Mouse (Mus musculus) CH12.LX (cell line): ENCODE results near the gene Gm20388. TPM values are rescaled to one million over a fixed set of nuclear protein-coding genes. Genes with fewer than 3 reads are reported as not detected.
A peak's percentile ranks its signal among the peaks of the same experiment; 100 is the strongest.

Source experiments
- DNase-seq: peaks from one replicate; pipeline ENCODE4 v3.0.0-alpha.2; 2013; ENCODE audit errors: extremely low read depth
- H3K27ac ChIP-seq: 2 replicates; pipeline ENCODE4 v1.5.1; 2012; ENCODE audit warnings: low read depth, mild to moderate bottlenecking, control low read depth, moderate library complexity; ENCODE audit not compliant: insufficient read depth
- H3K27me3 ChIP-seq: replicated peaks from 2 replicates; pipeline ENCODE3; 2012; ENCODE audit warnings: inconsistent platforms
- H3K36me3 ChIP-seq, 2 experiments: replicated peaks in 1 of 2; 2 replicates each; pipeline versions ENCODE3 to v1.6.1; 2012; ENCODE audit warnings: inconsistent platforms in 1 of 2, low read length in 1 of 2, mild to moderate bottlenecking in 1 of 2, mixed read lengths in 1 of 2, moderate library complexity in 1 of 2; ENCODE audit not compliant: control insufficient read depth in 1 of 2, insufficient read depth in 1 of 2
- H3K4me1 ChIP-seq, 2 experiments: 2 replicates each; pipeline ENCODE4 v1.6.1; 2012; ENCODE audit warnings: inconsistent platforms in 1 of 2, moderate library complexity in 1 of 2; ENCODE audit not compliant: insufficient read depth in 2 of 2, control insufficient read depth in 1 of 2
- H3K4me2 ChIP-seq: 2 replicates; pipeline ENCODE4 v1.6.1; 2012; ENCODE audit warnings: low read depth, mild to moderate bottlenecking, control low read depth; ENCODE audit not compliant: poor library complexity, insufficient read depth, severe bottlenecking
- H3K4me3 ChIP-seq, 3 experiments: fragments of 150-350 bp in 1 of 3; sonication (generic) in 1 of 3; replicated peaks in 1 of 3; 2 replicates each; pipeline versions ENCODE3 to v1.5.1; 2011 to 2012; ENCODE audit warnings: low read depth in 2 of 3, low read length in 2 of 3, mild to moderate bottlenecking in 2 of 3, moderate library complexity in 2 of 3, control low read depth in 1 of 3, improper control_type of control experiment in 1 of 3, inconsistent platforms in 1 of 3, mixed read lengths in 1 of 3; ENCODE audit not compliant: poor library complexity in 1 of 3
- H3K79me2 ChIP-seq: replicated peaks from 2 replicates; pipeline ENCODE4 v1.6.1; 2012; ENCODE audit warnings: mild to moderate bottlenecking, moderate library complexity; ENCODE audit not compliant: control insufficient read depth, poor library complexity, insufficient read depth, severe bottlenecking; ENCODE audit errors: extremely low read depth
- H3K9ac ChIP-seq: 2 replicates; pipeline ENCODE4 v1.6.1; 2012; ENCODE audit warnings: low read depth, mild to moderate bottlenecking, control low read depth, moderate library complexity; ENCODE audit not compliant: insufficient read depth
- H3K9me3 ChIP-seq: replicated peaks from 2 replicates; pipeline ENCODE3; 2012; ENCODE audit warnings: low read length, inconsistent platforms, mixed read lengths
- BHLHE40 ChIP-seq: IDR thresholded peaks from 2 replicates; pipeline ENCODE4 v1.6.1; 2011; ENCODE audit warnings: mild to moderate bottlenecking, low read depth, low read length, improper control_type of control experiment
- CTCF ChIP-seq, 2 experiments: IDR thresholded peaks in 1 of 2; conservative IDR thresholded peaks in 1 of 2; 2 replicates each; pipeline ENCODE4 v1.5.1; 2011 to 2012; ENCODE audit warnings: low read depth in 2 of 2, low read length in 2 of 2, improper control_type of control experiment in 1 of 2, inconsistent platforms in 1 of 2, mild to moderate bottlenecking in 1 of 2, moderate library complexity in 1 of 2
- E2F4 ChIP-seq: IDR thresholded peaks from 2 replicates; pipeline ENCODE4 v1.6.1; 2011; ENCODE audit warnings: low read depth, low read length, improper control_type of control experiment; ENCODE audit not compliant: insufficient replicate concordance
- ELF1 ChIP-seq: IDR thresholded peaks from 2 replicates; pipeline ENCODE4 v1.6.1; 2014; ENCODE audit warnings: low read depth, mild to moderate bottlenecking, inconsistent platforms, low read length, improper control_type of control experiment
- ETS1 ChIP-seq: conservative IDR thresholded peaks from 2 replicates; pipeline ENCODE4 v1.6.1; 2012; ENCODE audit warnings: low read depth, mild to moderate bottlenecking, inconsistent platforms, low read length, improper control_type of control experiment, moderate library complexity
- GABPA ChIP-seq: IDR thresholded peaks from 2 replicates; pipeline ENCODE4 v1.6.1; 2012; ENCODE audit warnings: low read depth, low read length, improper control_type of control experiment, inconsistent platforms; ENCODE audit not compliant: insufficient replicate concordance
- KAT2A ChIP-seq: IDR thresholded peaks from 2 replicates; pipeline ENCODE4 v1.6.1; 2012; ENCODE audit warnings: low read length, improper control_type of control experiment, inconsistent platforms; ENCODE audit not compliant: insufficient replicate concordance
- MAX ChIP-seq: IDR thresholded peaks from 2 replicates; pipeline ENCODE4 v1.6.1; 2011; ENCODE audit warnings: low read length, improper control_type of control experiment
- MXI1 ChIP-seq: IDR thresholded peaks from 2 replicates; pipeline ENCODE4 v1.6.1; 2011; ENCODE audit warnings: mild to moderate bottlenecking, low read depth, low read length, improper control_type of control experiment
- NELFE ChIP-seq: IDR thresholded peaks from 2 replicates; pipeline ENCODE4 v1.6.1; 2011; ENCODE audit warnings: low read depth, low read length, improper control_type of control experiment
- NRF1 ChIP-seq: IDR thresholded peaks from 2 replicates; pipeline ENCODE4 v1.6.1; 2014; ENCODE audit warnings: low read depth, mild to moderate bottlenecking, inconsistent platforms, low read length, improper control_type of control experiment, moderate library complexity
- PAX5 ChIP-seq: IDR thresholded peaks from 2 replicates; pipeline ENCODE4 v1.6.1; 2012; ENCODE audit warnings: low read length, inconsistent platforms, mixed read lengths
- TBP ChIP-seq: conservative IDR thresholded peaks from 2 replicates; pipeline ENCODE4 v1.6.1; 2011; ENCODE audit warnings: low read depth, low read length, improper control_type of control experiment
- TCF12 ChIP-seq: IDR thresholded peaks from 2 replicates; pipeline ENCODE4 v1.6.1; 2014; ENCODE audit warnings: low read depth, mild to moderate bottlenecking, inconsistent platforms, low read length, improper control_type of control experiment
- UBTF ChIP-seq: IDR thresholded peaks from 2 replicates; pipeline ENCODE4 v1.6.1; 2012; ENCODE audit warnings: low read depth, mild to moderate bottlenecking, inconsistent platforms, low read length, improper control_type of control experiment, moderate library complexity
- USF1 ChIP-seq: IDR thresholded peaks from 2 replicates; pipeline ENCODE4 v1.6.1; 2014; ENCODE audit warnings: low read depth, mild to moderate bottlenecking, inconsistent platforms, low read length, improper control_type of control experiment
- USF2 ChIP-seq: conservative IDR thresholded peaks from 2 replicates; pipeline ENCODE4 v1.6.1; 2011; ENCODE audit warnings: low read depth, low read length, improper control_type of control experiment
- ZKSCAN1 ChIP-seq: IDR thresholded peaks from 2 replicates; pipeline ENCODE4 v1.6.1; 2012; ENCODE audit warnings: low read depth, inconsistent platforms, low read length, improper control_type of control experiment, borderline replicate concordance
- ZMIZ1 ChIP-seq: IDR thresholded peaks from 2 replicates; pipeline ENCODE4 v1.6.1; 2012; ENCODE audit warnings: low read depth, mild to moderate bottlenecking, inconsistent platforms, low read length, improper control_type of control experiment
- dilution Hi-C: fragments of 300-500 bp; cut with MboI; formaldehyde crosslinking; loops from 2 replicates; pipeline ENCODE4 v1.14.3; 2020; ENCODE audit warnings: low sequenced_read_pairs; ENCODE audit not compliant: extremely low pct_unique_long_range_greater_than_20kb, extremely low pct_ligation_motif_present
- in situ Hi-C: fragments of 300-500 bp; cut with MboI; formaldehyde crosslinking; loops from 3 replicates; pipeline ENCODE4 v1.14.3; 2019; ENCODE audit warnings: low sequenced_read_pairs, low pct_ligation_motif_present, low pct_unique_long_range_greater_than_20kb, mixed read lengths
- polyA plus RNA-seq: library from polyadenylated mRNA; unstranded; fragments of >175 nt; gene quantifications from 2 replicates; pipeline ENCODE4 v1.2.1, GENCODE M21; 2012; ENCODE audit warnings: low read depth; ENCODE audit not compliant: insufficient read length
- total RNA-seq, 2 experiments: library from RNA; depleted of rRNA; stranded (reverse); fragments of 300-350 nt in 1 of 2; fragments of >200 nt in 1 of 2; gene quantifications; 2 replicates each; pipeline ENCODE4 v1.2.3; 2012 to 2014

Gene Gm20388
- total and polyA plus RNA-seq, 3 experiments: 14.8 to 26.3 (median 22.2) TPM

DNA sequence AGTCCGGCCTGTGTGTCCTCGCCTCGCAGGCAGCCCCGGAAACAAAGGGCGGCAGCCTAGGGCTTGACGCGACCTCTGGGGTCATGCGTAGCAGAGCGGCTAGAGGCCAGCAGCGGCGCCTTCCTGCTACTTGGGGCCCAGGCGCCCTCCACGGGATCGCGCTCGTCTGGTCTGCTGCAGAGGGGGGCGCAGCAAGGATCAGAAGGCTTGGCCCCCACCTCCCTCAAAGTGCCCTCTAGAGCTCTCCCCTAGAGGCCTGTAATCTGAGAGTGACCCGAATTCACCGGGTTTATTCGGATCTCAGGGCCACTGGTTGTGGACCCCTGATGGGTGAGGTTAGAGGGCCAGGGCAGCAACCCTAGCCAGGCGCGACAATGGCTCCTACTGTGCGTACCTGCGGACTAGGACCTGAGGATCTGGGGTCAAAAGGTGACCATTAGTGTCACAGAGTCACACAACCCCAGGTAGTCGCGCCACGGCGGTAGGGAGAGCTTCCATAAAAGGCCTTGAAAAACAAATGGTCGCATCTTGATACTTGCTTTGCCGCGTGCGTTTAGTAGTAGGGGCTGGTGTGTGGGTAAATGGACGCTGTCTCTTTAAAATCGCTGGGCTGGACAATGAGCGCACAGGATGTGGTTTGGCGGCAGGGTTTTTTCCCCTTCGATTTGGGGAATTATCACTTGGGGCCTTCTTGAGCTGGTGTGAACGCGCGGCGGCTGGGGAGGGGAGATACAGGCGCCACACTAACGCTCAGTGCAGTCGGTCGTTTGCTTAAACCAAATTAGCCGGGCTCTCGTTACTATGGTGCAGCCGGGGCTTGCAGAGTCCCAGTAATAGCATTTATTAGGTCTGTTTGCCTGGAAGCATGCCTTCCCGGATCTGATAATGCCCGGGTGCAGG is 576.1 kb downstream of the Gm20388 start (continued):
- peak; percentile 68 for TF ChIP-seq ZKSCAN1
- TF ChIP-seq TCF12: peak; percentile 92
- peak; percentile 10; the same call in 1 of the 2 replicates for TF ChIP-seq ELF1
- no peak for TF ChIP-seq GABPA
- no peak; the same call in 1 of the 2 replicates for TF ChIP-seq NRF1
- peak; percentile 48; the same call in 1 of the 2 replicates for TF ChIP-seq MAX
- TF ChIP-seq USF2: no peak
- no peak for TF ChIP-seq PAX5
- no peak; the same call in 1 of the 2 replicates for TF ChIP-seq MXI1
- peak; percentile 84 for TF ChIP-seq BHLHE40
- TF ChIP-seq CTCF (conservative IDR thresholded peaks at IDR 0.05 in 1 of 2, IDR thresholded peaks at IDR 0.05 in 1 of 2; ENCODE audit: low read depth in 2 of 2, low read length in 2 of 2): no peak
- no peak for TF ChIP-seq KAT2A

- peaks cover 37 to 58% of the 10 kb centered on the region in 2 experiments for H3K4me1 ChIP-seq
- in situ Hi-C loops (no loop called here), dilution Hi-C loops (no loop called here)
- peak overlapping the region; percentile 72 to 94 (median 87) for H3K4me3 ChIP-seq
- peaks cover 37% of the 10 kb centered on the region for H3K79me2 ChIP-seq
- H3K36me3 ChIP-seq: peaks cover 0 to 2% of the 10 kb centered on the region in 2 experiments
- TF ChIP-seq ETS1: no peak
- no peak for TF ChIP-seq ELF1
- no peak for TF ChIP-seq BHLHE40
- no peak for TF ChIP-seq NELFE
- TF ChIP-seq USF1: no peak
- no peak for TF ChIP-seq E2F4
- TF ChIP-seq TCF12: no peak
- no peak for TF ChIP-seq USF2
- TF ChIP-seq TBP: 0 out of 2 replicates have a peak, but pooled peaks have one; percentile 20
- TF ChIP-seq MAX: no peak
- TF ChIP-seq NRF1: no peak
- TF ChIP-seq UBTF: peak; percentile 70; the same call in 1 of the 2 replicates
- no peak for TF ChIP-seq ZKSCAN1
- peak; percentile 7; the same call in 1 of the 2 replicates for TF ChIP-seq ZMIZ1
- no peaks in the 10 kb centered on the region for H3K27me3 ChIP-seq
- H3K9me3 ChIP-seq: peaks cover 6% of the 10 kb centered on the region
- H3K9ac ChIP-seq: peak overlapping the region; percentile 97
- peak overlapping the region; percentile 95 for H3K27ac ChIP-seq
- no peak for DNase-seq
- H3K4me2 ChIP-seq: peak overlapping the region; percentile 55
Observed at GRCm38 (mm10) chr8:120487377-120487728, 576.7 kb downstream of the Gm20388 start.
